Mouse (Mus musculus): ENCODE measurements around the gene Ap2a1.

The Ap2a1 gene

DNA sequence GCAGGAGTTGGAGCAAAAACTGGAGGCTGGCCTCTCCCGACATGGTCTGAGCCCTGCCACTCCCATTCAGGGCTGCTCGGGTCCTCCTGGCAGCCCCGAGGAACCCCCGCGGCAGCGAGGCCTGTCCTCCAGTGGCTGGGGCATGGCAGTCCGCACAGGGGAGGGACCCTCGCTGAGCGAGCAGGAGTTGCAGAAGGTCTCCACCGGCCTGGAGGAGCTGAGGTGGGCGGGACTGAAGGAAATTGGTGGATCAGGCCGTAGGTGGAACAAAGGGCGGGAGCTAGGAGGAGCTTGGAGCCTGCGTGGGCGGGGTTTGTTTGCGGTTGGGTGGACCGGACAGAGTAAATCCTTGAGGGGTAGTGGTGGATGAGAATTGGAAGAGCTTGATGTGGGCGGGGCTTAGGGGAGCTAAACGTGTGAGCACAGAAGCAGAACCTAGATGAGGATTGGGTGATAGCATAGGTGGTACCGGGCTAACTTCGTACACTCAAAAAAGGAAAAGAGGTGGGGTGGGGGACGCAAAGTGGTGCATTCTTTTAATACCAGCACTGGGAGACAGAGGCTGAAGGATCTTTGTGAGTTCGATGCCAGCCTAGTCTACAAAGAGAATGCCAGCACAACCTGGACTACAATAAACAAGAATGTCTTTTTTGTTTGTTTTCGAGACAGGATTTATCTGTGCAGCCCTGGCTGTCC lies 23.5 kb upstream of the Ap2a1 start:
- peak; percentile 83 to 85 for DNase-seq

DNA sequence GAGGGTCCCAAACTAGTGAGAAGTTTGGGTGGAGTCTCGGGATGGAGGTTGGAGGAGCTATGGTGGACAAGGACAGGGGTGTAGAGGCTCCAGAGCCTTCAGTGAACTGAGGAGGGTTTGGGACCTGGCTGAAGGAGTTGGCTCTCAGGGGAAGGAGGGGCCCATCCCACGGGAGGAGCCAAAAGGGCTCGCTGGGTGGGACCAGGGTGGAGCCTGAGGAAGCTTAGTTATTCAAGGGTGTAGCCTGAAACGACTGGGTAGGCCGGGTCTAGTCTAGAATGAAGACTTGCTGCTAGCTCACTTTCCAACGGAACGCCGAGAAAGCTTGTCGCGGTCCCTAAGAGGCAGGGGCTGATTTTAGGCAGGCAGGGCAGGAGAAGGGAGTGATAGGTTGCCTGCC lies 22.7 kb upstream of the Ap2a1 start:
- DNase-seq, result no peak

DNA sequence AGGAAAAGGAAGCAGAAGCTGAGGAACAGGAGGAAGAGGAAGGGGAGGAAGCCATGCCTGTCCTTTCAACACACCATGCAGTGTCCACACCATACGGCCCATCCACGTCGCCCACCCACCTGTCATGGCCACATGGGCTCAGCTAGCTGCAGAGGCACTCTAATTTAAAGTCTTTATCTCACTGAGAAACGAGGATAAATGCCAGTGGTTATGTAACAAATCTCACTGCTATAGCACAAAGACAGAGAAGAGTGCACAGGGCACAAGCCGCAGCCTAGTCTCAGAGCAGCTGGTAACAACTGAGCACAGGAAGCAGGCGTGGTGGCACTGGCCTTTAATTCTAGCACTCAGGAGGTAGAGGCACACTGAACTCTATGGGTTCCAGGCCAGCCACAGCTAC lies 20.6 kb upstream of the Ap2a1 start:
- no peak for DNase-seq

DNA sequence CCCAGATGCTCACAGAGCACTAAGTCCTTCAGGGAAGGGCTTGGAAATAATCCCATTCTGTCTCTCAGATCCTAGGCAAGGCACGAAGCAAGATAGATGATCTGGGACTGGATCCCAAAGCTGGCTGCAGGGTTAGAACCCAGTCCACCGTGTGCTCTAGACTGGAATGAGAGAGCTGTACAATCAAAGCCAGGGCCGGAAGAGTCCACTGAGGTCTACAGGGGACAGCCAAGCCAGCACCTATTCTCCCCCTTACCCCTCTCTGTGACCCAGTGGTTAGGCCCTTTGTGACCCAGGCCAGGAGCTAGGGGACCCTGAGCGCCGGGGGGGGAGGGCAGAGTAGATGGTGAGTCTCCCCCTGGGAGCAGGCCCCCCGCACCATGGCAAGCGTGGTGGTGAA lies 13.6 kb upstream of the Ap2a1 start, which contains the start of gene Tsks:
Gene Tsks (plus strand): TSS at position 301 of the 400 bp plus-strand sequence.
- no peak for DNase-seq

DNA sequence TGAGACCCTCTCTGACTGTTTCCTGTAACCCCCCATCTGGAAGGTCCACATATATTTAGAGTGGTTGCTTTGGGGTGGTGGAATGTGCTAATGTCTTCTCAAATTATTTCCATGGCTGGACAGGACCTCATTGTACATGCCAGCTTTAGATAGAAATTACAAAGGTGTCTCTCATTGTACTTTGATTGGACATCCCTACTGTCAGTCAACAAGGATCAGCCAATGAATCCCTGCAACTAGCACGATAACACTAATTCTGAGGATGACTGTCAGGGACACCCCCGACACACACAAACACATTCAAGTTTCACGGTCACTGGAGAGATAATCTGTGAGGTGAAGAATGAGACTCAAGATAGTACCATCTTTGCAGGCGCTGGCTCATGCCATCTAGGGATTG lies 9.4 kb upstream of the Ap2a1 start:
- DNase-seq, result no peak

DNA sequence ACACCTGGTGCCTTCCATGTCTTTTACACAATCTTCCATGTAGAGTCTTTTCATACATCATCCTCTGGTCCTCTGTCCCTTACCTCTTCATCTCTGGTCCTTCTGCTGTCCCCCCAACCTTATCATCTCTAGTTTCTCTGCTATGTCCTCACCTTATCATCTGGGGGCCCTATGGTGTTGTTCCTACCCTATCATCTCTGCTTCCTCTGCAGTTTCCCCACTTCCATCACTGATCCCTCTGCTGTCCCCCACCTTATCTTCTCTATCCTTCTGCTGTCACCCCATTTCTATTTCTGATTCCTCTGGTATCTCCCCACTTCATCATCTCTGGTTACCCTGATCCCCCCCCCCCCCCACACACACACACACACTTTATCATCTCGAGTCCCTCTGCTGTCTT lies 726 bp downstream of the Ap2a1 start:
- DNase-seq, result no peak

DNA sequence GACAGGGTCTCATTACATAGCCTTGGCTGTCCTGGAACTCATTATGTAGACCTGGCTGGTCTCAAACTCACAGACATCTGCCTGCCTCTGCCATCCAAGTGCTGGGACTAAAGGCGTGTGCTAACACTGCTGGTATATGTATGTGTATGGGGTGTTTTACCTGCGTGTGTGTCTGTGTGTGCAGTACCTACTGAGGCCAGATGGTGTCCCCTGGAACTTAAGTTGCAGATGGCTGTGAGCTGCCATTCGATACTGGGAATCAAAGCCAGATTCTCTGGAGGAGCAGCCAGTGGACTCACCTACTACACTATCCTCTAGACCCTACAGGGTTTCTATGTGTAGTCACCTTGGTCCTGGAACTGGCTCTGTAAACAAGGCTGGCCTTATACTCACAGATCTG lies 3.8 kb downstream of the Ap2a1 start:
- peak; percentile 62 to 75 for DNase-seq

DNA sequence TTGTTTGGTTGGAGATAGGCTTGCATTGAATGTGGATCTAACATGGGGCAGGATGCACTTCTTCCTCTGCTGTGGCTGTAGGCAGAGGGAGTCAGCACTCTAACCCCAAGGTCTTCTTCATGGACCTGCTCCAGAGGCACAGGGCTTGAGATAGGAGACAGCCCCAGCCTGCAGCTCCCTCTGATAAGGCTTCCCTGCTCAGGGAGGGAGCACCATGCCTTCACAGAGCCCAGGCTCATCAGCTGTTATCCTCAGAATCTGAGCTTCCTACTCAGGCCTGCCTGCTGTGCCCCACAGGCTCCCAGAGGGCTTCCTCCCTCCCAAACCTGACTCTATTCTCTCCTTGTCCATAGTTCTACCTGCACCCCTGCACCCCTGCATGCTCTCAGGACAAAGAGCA lies 6.8 kb downstream of the Ap2a1 start:
- no peak for DNase-seq

DNA sequence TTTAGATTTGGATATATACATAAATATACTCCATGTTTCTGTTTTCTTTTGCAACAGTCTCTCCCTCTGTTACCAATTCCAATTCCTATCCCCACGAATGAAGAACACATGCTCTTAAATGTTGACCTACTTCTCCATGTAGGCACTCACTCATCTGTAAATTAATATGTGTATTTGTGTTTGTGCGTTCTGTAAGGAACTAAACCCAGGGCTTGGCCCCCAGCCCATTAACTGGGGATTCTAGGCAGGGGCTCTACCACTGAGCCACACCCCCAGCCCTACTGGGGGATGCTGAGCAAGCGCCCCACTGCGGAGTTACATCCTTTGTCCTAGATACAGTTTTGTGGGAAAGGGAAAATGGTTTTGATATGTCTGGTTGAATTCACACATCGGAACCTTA lies 10.2 kb downstream of the Ap2a1 start:
- DNase-seq, result no peak

- no peak for DNase-seq
These were observed 11.1 kb downstream of the Ap2a1 start for GRCm38 (mm10) chr7:44918219-44918618.

DNA sequence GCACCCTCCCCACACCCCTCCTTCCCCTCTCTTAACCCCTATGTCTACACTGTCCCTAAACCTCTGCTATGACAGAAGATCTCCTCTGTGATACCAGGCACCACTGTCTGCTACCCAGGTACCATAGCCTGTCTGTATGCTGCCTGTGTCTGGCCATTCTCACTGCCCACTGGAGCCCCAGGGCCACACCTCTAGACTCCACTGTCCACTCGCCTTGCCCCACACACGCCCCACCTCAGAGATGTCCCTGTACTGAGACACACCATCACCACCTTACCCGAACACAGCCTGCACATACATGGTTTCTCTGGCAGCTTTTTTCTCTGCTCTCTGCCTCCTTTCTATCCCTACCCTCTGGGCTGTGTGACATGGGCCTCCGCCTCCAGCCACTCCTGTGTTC lies 12.4 kb downstream of the Ap2a1 start:
- DNase-seq, result no peak

- DNase-seq, result peak in 1 of 2 experiments; percentile 7
These were observed 13.1 kb downstream of the Ap2a1 start for GRCm38 (mm10) chr7:44916191-44916590.

DNA sequence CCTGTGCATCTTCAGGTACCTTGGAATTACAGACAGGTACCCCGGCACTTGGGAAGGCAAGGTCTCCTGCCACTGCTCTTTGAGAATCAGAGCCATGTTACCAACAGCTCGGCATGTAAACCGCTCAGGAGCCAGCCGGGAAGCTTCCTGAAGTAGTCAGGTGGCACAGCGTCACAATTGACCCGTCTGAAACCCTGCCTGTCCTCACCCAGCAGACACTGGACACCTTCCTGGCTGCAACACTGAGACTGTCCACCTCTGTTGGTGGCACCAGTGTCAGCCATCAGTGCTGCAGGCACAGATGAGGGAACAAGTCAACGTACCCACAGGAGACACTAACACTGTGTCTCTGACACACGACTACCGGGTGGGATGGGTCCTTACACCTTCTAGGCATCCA lies 14.0 kb downstream of the Ap2a1 start:
- DNase-seq, result no peak

DNA sequence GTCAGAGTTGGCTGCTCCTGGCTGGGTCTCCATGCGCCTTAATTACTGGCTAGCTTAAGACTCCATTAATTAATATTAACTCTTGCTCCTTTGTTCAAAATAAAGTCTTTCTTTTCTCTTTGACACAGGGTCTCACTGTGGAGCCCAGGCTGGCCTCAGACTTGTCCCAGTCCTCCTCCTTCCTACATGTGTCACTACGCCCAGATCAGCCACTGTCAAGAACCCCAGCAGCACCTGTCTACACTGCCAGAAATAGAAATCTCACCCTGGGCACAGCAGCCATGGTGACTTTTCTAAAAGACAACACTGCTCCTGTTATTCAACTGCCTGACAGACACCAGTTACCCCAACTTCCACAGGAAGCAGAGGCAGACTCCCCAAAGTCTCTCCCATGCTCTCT lies 14.9 kb downstream of the Ap2a1 start:
- no peak for DNase-seq

GRCm38 (mm10) chr7:44908706-44909476 lies 20.4 kb downstream of the Ap2a1 start:
- DNase-seq, result peak in 1 of 2 experiments; percentile 2

- DNase-seq, result no peak
These were observed 23.9 kb downstream of the Ap2a1 start for GRCm38 (mm10) chr7:44905430-44905829.

DNA sequence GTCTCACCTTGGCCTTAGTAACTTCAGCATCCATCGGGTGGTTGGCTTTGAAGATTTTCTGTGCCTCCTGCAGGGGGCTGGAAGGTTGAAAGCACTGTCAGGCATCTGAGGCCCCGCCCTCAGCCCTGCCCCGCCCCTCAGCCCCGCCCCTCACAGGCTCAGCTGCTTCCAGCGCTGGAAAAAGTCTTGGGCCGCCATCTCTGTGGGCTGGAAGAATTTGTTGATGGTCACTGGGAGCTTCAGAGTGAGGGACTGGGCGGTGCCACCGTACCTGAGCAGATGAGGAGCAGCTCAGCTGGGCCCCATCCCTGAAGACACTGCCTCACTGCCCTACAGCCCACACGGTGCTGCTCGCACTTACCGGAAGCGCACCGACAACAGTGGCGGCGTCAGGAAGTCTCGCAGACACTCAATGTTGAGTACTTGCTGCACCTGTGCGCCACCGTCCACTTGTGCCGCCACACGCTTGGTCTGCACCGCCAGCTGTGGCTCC lies 28.0 kb downstream of the Ap2a1 start:
- no peak for DNase-seq

DNA sequence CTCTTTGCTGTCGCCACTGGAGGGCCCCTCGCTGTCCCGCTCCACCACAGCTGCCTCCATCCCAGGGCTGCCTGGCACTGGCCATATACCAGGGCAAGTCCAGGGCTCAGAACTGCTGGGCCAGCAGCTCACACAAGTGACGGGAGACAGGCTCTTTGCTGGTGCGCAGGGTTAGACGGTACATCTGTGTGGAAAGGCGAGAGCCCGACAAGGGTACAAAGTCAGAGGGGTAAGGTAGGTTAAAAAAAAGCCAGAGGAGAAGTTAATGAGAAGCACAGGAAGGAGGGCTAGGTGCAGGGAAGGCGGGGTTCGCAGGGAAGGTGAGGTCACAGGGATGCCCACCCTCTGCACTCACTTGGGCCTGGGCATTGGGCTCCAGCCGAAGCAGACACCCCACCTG lies 28.7 kb downstream of the Ap2a1 start:
- no peak for DNase-seq

DNA sequence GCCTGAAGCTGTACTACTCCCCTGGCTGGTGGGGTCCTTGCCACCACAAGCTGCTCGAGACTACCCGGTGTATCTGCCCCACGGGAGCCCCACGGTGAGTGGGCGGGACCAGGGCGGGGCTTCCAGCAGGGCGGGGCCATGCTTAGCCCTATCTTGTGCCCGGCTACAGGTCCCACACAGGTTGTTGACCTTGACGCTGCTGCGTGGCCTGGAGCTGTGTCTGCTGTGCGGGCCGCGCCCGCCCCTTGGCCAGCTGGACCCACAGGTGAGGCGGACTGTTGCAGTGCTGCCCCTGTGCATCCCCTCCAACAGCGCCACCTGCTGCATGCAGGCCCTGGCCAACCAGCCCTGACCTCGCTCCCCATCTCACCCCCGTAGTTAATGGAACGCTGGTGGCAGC lies 30.7 kb downstream of the Ap2a1 start:
- peak in 1 of 2 experiments; percentile 73 for DNase-seq

DNA sequence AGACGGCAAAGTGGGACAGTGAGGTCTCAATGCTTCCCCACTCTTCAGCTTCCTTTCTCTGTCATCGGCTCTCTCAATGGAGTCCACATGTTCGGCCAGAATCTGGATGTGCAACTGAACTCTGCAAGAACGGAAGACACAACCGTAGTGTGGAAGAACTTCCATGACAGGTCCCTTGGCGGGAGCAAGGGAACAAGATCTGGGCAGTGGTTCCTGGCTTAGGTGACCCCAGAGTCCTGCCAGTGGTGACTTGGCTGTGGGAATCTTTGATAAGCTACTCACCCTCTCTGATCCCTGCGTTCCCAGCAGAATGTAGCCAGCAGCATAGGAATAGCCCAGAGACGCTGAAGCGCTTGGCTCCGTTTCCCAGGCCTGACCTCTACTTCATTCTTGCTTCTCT lies 32.8 kb downstream of the Ap2a1 start:
- DNase-seq, result no peak

GRCm38 (mm10) chr7:44895593-44896434 lies 33.5 kb downstream of the Ap2a1 start, which contains the start of gene Fuz:
TSS of gene Fuz (plus strand) at chr7:44896079.
- DNase-seq, result peak; percentile 93

GRCm38 (mm10) chr7:44895206-44895592 lies 34.1 kb downstream of the Ap2a1 start:
- DNase-seq, result no peak

DNA sequence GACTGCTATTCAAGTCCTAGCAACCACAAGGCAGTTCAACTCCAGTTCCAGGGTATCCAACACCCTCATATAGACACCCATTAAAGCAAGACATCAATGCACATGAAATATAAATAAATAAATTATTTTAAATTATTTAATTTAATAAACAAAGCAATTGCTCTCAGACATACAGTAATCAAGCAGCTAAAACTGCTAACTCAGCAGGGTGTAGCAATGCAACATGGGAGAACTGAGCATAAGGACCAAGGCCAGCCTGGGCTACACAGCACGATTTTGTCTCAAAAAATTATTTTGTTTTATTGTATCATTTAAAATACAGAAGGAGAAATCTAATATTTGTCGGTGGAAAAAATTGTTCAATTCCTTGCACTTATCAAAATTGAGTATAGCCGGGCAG lies 35.1 kb downstream of the Ap2a1 start:
- DNase-seq, result no peak

All from cerebellum, postnatal 14 days (tissue).